Mouse (Mus musculus) R1 (cell line): Measurements from ENCODE around the gene Gm45233.

Source experiments
- DNase-seq: peaks from one replicate; pipeline ENCODE4 v3.0.0-alpha.2; 2018; ENCODE audit warnings: low read depth, low spot score

The Gm45233 gene

GRCm38 (mm10) chr7:43495343-43496021 is 51.6 kb downstream of the Gm45233 start:
- peak; percentile 89 for DNase-seq

- DNase-seq = no peak
Measured at GRCm38 (mm10) chr7:43511707-43512478, 68.0 kb downstream of the Gm45233 start.

- DNase-seq = no peak
Measured at GRCm38 (mm10) chr7:43512519-43512918, 68.6 kb downstream of the Gm45233 start.
